Mouse (Mus musculus): ENCODE data around the gene Gm525. TPM values are rescaled to one million over a fixed set of nuclear protein-coding genes. Genes with fewer than 3 reads are reported as not detected.
"Not testable (repeated sequence)": the region's sequence is repeated elsewhere in the genome, so short reads cannot be mapped to it uniquely, and the experiment has no call there.

Gene Gm525
- polyA plus RNA-seq, 1 experiment from 2014 or later, result 1.7 TPM

DNA sequence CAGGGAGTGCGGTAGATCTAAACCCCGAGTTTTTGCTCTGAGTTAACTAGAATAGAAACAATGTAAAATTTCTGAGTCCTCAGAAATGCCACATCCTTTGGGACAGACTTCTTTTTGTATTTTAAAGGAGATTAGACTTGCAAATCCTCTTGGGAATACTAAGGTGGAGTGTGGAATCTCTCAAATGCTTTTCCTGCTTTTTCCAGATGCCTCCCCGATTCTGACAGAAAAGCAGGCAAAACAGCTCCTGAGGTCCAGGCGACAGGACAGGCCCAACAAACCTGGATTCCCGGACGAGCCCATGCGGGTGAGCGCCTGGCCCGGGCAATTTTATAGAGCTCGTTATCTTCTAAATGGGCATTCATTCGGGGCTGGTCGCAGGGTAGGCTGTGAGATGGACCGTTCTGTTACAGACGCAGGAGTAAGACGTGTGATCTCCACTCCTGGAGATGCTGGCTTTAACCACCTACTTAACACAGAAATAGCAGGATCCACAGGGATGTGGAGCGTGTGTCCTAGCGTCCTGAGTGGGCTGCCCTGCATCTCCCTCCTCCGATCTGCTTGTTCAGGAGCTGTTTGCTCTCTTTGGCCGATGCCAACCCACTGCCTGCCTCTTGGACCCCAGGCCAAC, 1.3 kb downstream of the Gm525 start:
- H3K27me3 ChIP-seq (ENCODE audit: control insufficient read depth, insufficient read depth, low read length), result no peaks in the 10 kb centered on the region
- WGBS, result 71% methylated on average over 19 of the region's 19 CpGs
- TF ChIP-seq CTCF (IDR thresholded peaks at IDR 0.05; ENCODE audit: low read depth) (no peak), EP300 (optimal IDR thresholded peaks at IDR 0.05) (no peak)
- H3K4me2 ChIP-seq (replicated peaks; ENCODE audit: low read depth), result no peak overlapping the region
- H3K9ac ChIP-seq (ENCODE audit: low read length), result no peak overlapping the region
- DNase-seq (ENCODE audit: low spot score), result no peak
- no peaks in the 10 kb centered on the region for H3K4me1 ChIP-seq (replicated peaks; ENCODE audit: control insufficient read depth, insufficient read depth)
- H3K27ac ChIP-seq (replicated peaks), result no peak overlapping the region
- H3K4me3 ChIP-seq (ENCODE audit: low read depth, low read length), result no peak overlapping the region
- no peaks in the 10 kb centered on the region for H3K36me3 ChIP-seq (ENCODE audit: control insufficient read depth, insufficient read depth, low read length)
- no peak for ATAC-seq (ENCODE audit: low FRiP score, low TSS enrichment)
- no peaks in the 10 kb centered on the region for H3K9me3 ChIP-seq (ENCODE audit: control insufficient read depth, low read length)

- H3K4me1 ChIP-seq (replicated peaks; ENCODE audit: control insufficient read depth, insufficient read depth), result no peaks in the 10 kb centered on the region
- ATAC-seq (ENCODE audit: low FRiP score, low TSS enrichment), result no peak
- no peak overlapping the region for H3K4me3 ChIP-seq (ENCODE audit: low read depth, low read length)
- no peaks in the 10 kb centered on the region for H3K27me3 ChIP-seq (ENCODE audit: control insufficient read depth, insufficient read depth, low read length)
- DNase-seq (ENCODE audit: low spot score), result no peak
- WGBS, result 64% methylated on average over 4 of the region's 4 CpGs
- no peaks in the 10 kb centered on the region for H3K36me3 ChIP-seq (ENCODE audit: control insufficient read depth, insufficient read depth, low read length)
- no peaks in the 10 kb centered on the region for H3K9me3 ChIP-seq (ENCODE audit: control insufficient read depth, low read length)
- H3K4me2 ChIP-seq (replicated peaks; ENCODE audit: low read depth), result no peak overlapping the region
- H3K27ac ChIP-seq (replicated peaks), result no peak overlapping the region
- TF ChIP-seq CTCF (IDR thresholded peaks at IDR 0.05; ENCODE audit: low read depth), result 0 out of 2 replicates have a peak, but pooled peaks have one; percentile 7
- no peak for TF ChIP-seq EP300 (optimal IDR thresholded peaks at IDR 0.05)
- H3K9ac ChIP-seq (ENCODE audit: low read length), result no peak overlapping the region
These were observed 2.8 kb downstream of the Gm525 start for GRCm38 (mm10) chr11:89076370-89076821.

DNA sequence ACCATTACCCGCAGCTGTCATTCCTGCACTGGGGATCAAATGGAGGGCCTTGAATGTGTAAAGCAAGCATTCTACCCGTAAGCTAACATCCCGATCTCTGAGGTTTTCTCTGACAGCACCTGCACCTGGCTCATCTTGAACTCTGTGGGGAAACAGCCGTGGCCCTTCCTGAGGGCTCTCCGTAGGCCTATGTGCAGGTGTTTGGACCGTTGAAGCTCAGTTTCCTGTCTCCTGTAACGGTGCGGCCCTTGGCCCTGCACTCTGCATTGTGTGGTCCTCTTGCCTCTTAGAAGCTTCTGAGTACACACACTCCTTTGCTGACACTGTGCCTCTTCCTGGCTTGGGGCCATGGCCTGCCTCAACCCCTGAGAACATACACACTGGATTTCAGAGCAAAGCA, 4.0 kb downstream of the Gm525 start:
- DNase-seq (ENCODE audit: low spot score) (no peak), ATAC-seq (ENCODE audit: low FRiP score, low TSS enrichment) (no peak)
- Histone ChIP-seq H3K9me3 (ENCODE audit: control insufficient read depth, low read length) (no peaks in the 10 kb centered on the region), H3K27me3 (ENCODE audit: control insufficient read depth, insufficient read depth, low read length) (no peaks in the 10 kb centered on the region), H3K4me3 (ENCODE audit: low read depth, low read length) (no peak overlapping the region), H3K36me3 (ENCODE audit: control insufficient read depth, insufficient read depth, low read length) (no peaks in the 10 kb centered on the region), H3K9ac (ENCODE audit: low read length) (no peak overlapping the region), H3K4me2 (replicated peaks; ENCODE audit: low read depth) (no peak overlapping the region), H3K4me1 (replicated peaks; ENCODE audit: control insufficient read depth, insufficient read depth) (no peaks in the 10 kb centered on the region), H3K27ac (replicated peaks) (no peak overlapping the region)
- no peak for TF ChIP-seq CTCF (IDR thresholded peaks at IDR 0.05; ENCODE audit: low read depth)
- 72% methylated on average over 8 of the region's 8 CpGs for WGBS

DNA sequence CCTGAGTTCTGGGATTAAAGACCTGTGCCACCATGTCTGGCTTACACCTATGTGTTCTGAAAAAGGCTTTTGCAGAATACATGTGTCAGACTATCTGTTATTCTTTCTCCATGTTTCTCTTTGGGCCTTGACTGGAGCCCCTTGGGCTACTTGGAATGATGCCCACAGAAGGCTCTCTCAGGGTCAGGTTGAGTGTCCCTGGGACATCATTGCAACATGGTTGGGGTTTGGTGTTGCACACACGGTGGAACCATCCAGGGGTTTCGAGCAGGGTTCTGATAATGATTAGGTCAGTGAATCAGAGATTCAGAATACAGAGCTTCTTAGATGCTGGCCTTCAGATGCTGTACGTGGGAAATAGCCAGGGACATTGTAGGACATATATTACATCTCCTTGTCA, 4.7 kb downstream of the Gm525 start:
- WGBS, result 87% methylated on average over 3 of the region's 3 CpGs
- no peak overlapping the region for H3K4me2 ChIP-seq (replicated peaks; ENCODE audit: low read depth)
- H3K4me1 ChIP-seq (replicated peaks; ENCODE audit: control insufficient read depth, insufficient read depth), result no peaks in the 10 kb centered on the region
- no peaks in the 10 kb centered on the region for H3K27me3 ChIP-seq (ENCODE audit: control insufficient read depth, insufficient read depth, low read length)
- H3K9me3 ChIP-seq (ENCODE audit: control insufficient read depth, low read length), result no peaks in the 10 kb centered on the region
- no peak overlapping the region for H3K4me3 ChIP-seq (ENCODE audit: low read depth, low read length)
- H3K36me3 ChIP-seq (ENCODE audit: control insufficient read depth, insufficient read depth, low read length), result no peaks in the 10 kb centered on the region
- H3K9ac ChIP-seq (ENCODE audit: low read length), result no peak overlapping the region
- H3K27ac ChIP-seq (replicated peaks), result no peak overlapping the region
- TF ChIP-seq EP300 (optimal IDR thresholded peaks at IDR 0.05) (no peak), CTCF (IDR thresholded peaks at IDR 0.05; ENCODE audit: low read depth) (no peak)
- DNase-seq (ENCODE audit: low spot score) (no peak), ATAC-seq (ENCODE audit: low FRiP score, low TSS enrichment) (no peak)

DNA sequence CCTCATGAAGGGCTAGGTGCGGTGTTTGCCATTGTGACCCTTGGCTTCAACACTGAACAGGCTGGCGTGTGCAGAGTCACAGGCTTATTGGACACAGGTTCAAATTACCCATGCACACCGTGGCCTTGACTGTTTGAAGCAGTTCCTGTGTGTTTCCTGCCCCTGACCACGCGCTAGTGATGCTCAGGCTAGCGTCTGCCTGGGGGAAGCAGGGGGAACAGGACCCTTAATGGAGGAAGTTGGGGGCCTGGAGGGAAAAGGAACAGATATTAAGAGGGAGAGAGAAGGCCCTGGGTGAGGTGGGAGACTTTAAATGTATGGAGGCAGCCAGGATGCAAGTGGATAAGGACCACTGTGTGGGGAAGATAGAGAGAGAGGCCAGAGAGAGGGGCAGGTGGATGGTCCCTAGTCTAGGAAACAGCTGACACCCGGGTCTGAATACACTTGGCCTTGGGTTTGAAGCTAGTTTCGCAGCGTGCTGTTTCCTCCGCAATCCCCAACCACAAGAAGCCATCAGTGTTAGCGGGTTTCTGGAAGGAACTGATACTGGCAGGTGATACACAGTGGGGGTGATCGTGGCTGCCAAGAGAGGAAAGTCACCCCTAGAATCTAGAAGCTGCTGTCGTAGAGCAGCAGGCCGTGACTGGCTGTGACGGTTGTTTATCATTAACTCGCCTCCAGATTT, 5.5 kb downstream of the Gm525 start:
- Histone ChIP-seq H3K27ac (replicated peaks) (no peak overlapping the region), H3K27me3 (ENCODE audit: control insufficient read depth, insufficient read depth, low read length) (no peaks in the 10 kb centered on the region), H3K9ac (ENCODE audit: low read length) (no peak overlapping the region), H3K4me1 (replicated peaks; ENCODE audit: control insufficient read depth, insufficient read depth) (no peaks in the 10 kb centered on the region), H3K9me3 (ENCODE audit: control insufficient read depth, low read length) (no peaks in the 10 kb centered on the region), H3K4me2 (replicated peaks; ENCODE audit: low read depth) (no peak overlapping the region), H3K4me3 (ENCODE audit: low read depth, low read length) (no peak overlapping the region), H3K36me3 (ENCODE audit: control insufficient read depth, insufficient read depth, low read length) (no peaks in the 10 kb centered on the region)
- TF ChIP-seq CTCF (IDR thresholded peaks at IDR 0.05; ENCODE audit: low read depth), result no peak
- 81% methylated on average over 16 of the region's 16 CpGs for WGBS
- ATAC-seq (ENCODE audit: low FRiP score, low TSS enrichment), result no peak
- no peak for DNase-seq (ENCODE audit: low spot score)

DNA sequence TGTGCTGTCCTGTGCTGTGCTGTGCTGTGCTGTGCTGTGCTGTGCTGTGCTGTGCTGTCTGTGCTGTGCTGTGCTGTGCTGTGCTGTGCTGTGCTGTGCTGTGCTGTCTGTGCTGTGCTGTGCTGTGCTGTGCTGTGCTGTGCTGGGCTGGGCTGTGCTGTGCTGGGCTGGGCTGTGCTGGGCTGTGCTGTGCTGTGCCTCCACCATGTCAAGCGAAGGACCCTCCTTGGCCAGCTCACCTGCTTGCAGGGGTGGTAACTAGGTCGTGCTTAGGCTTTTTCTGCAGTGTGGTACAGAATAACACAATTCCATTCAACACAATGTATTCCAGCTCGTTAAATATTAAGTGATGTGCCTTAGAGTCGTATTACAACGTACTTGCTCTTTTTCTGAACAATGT, 8.3 kb downstream of the Gm525 start:
- H3K9me3 ChIP-seq (ENCODE audit: control insufficient read depth, low read length); H3K27ac ChIP-seq (replicated peaks); DNase-seq (ENCODE audit: low spot score); ATAC-seq (ENCODE audit: low FRiP score, low TSS enrichment); H3K27me3 ChIP-seq (ENCODE audit: control insufficient read depth, insufficient read depth, low read length); H3K4me2 ChIP-seq (replicated peaks; ENCODE audit: low read depth); H3K4me3 ChIP-seq (ENCODE audit: low read depth, low read length); H3K36me3 ChIP-seq (ENCODE audit: control insufficient read depth, insufficient read depth, low read length); H3K9ac ChIP-seq (ENCODE audit: low read length); H3K4me1 ChIP-seq (replicated peaks; ENCODE audit: control insufficient read depth, insufficient read depth): not testable (repeated sequence)
- 54% methylated on average over 5 of the region's 5 CpGs for WGBS

DNA sequence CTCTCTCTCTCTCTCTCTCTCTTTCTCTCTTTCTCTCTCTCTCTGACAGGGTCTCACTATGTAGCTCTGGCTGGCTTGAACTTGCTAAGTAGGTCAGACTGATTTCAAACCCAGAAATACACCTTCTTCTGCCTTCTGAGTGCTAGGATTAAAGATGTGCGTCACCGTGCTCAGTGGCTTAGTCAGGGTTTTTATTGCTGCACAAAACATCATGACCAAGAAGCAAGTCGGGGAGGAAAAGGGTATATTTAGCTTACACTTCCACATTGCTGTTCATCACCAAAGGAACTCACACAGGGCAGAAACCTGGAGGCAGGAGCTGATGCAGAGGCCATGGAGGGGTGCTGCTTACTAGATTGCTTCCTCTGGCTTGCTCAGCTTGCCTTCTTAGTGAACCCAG, 9.1 kb downstream of the Gm525 start:
- not testable (repeated sequence) for H3K9me3 ChIP-seq (ENCODE audit: control insufficient read depth, low read length); H3K4me1 ChIP-seq (replicated peaks; ENCODE audit: control insufficient read depth, insufficient read depth); H3K4me2 ChIP-seq (replicated peaks; ENCODE audit: low read depth); H3K9ac ChIP-seq (ENCODE audit: low read length); H3K27ac ChIP-seq (replicated peaks); DNase-seq (ENCODE audit: low spot score); H3K4me3 ChIP-seq (ENCODE audit: low read depth, low read length); H3K36me3 ChIP-seq (ENCODE audit: control insufficient read depth, insufficient read depth, low read length); H3K27me3 ChIP-seq (ENCODE audit: control insufficient read depth, insufficient read depth, low read length); ATAC-seq (ENCODE audit: low FRiP score, low TSS enrichment)
- 81% methylated on average over 3 of the region's 3 CpGs for WGBS

All from stomach, postnatal 0 days (tissue).